Mouse (Mus musculus) testis, adult 2 months (tissue): ENCODE results near the gene Vwa5b1. TPM values are rescaled to one million over a fixed set of nuclear protein-coding genes. Genes with fewer than 3 reads are reported as not detected.
A peak's percentile ranks its signal among the peaks of the same experiment; 100 is the strongest.

ENCODE experiments used
- H3K27ac ChIP-seq: fragments of 200-500 bp; 2 replicates; pipeline ENCODE4 v1.5.1; 2012; ENCODE audit warnings: low read depth, low read length; ENCODE audit not compliant: control insufficient read depth, insufficient read depth
- H3K27me3 ChIP-seq: fragments of 200-500 bp; 2 replicates; pipeline ENCODE4 v1.6.1; 2012; ENCODE audit warnings: mild to moderate bottlenecking, low read length, moderate library complexity; ENCODE audit not compliant: control insufficient read depth, insufficient read depth
- H3K36me3 ChIP-seq: fragments of 200-500 bp; 2 replicates; pipeline ENCODE4 v1.6.1; 2012; ENCODE audit warnings: mild to moderate bottlenecking, low read length; ENCODE audit not compliant: control insufficient read depth, insufficient read depth
- H3K4me1 ChIP-seq: fragments of 200-500 bp; 2 replicates; pipeline ENCODE4 v1.6.1; 2012; ENCODE audit warnings: low read length; ENCODE audit not compliant: control insufficient read depth, insufficient read depth
- H3K4me3 ChIP-seq: fragments of 200-500 bp; 2 replicates; pipeline ENCODE4 v1.5.1; 2012; ENCODE audit warnings: low read depth, mild to moderate bottlenecking, low read length, moderate library complexity, mixed read lengths; ENCODE audit not compliant: control insufficient read depth
- CTCF ChIP-seq: fragments of 200-500 bp; IDR thresholded peaks from 2 replicates; pipeline ENCODE4 v1.5.1; 2012; ENCODE audit warnings: low read depth, mild to moderate bottlenecking, inconsistent platforms, low read length, moderate library complexity; ENCODE audit not compliant: control insufficient read depth, insufficient read depth, insufficient replicate concordance
- POLR2A ChIP-seq: fragments of 200-500 bp; IDR thresholded peaks from 2 replicates; pipeline ENCODE4 v1.6.1; 2012; ENCODE audit warnings: low read depth, mild to moderate bottlenecking, inconsistent platforms, low read length, moderate library complexity; ENCODE audit not compliant: control insufficient read depth
- polyA plus RNA-seq: library from polyadenylated mRNA; depleted of rRNA; stranded (reverse); fragments of >200 nt; gene quantifications from 2 replicates; pipeline ENCODE4 v1.2.3, GENCODE M21; 2012; rRNA removed

Gene Vwa5b1
- polyA plus RNA-seq: 24.8 and 30.2 TPM in 2 replicates

- Histone ChIP-seq H3K4me1 (no peaks in the 10 kb centered on the region), H3K4me3 (no peak within 1 kb of the TSS), H3K27me3 (no peaks in the 10 kb centered on the region), H3K27ac (no peak within 1 kb of the TSS), H3K36me3 (no peaks in the 10 kb centered on the region)
- TF ChIP-seq CTCF (no peak), POLR2A (no peak)
Measured at GRCm38 (mm10) chr4:138635428-138636145, at the start of gene Vwa5b1. Gene Vwa5b1, minus strand, starts transcription at chr4:138635884.

GRCm38 (mm10) chr4:138682760-138683159, 47.1 kb upstream of the Vwa5b1 start:
- H3K27me3 ChIP-seq: no peaks in the 10 kb centered on the region
- no peaks in the 10 kb centered on the region for H3K36me3 ChIP-seq
- no peaks in the 10 kb centered on the region; the same call in none of the 2 replicates for H3K4me1 ChIP-seq
- H3K27ac ChIP-seq: no peak overlapping the region
- no peak for TF ChIP-seq POLR2A
- TF ChIP-seq CTCF: no peak
- no peak overlapping the region for H3K4me3 ChIP-seq

- no peaks in the 10 kb centered on the region for H3K27me3 ChIP-seq
- no peaks in the 10 kb centered on the region; the same call in none of the 2 replicates for H3K4me1 ChIP-seq
- TF ChIP-seq CTCF: no peak
- no peak for TF ChIP-seq POLR2A
- no peak overlapping the region for H3K27ac ChIP-seq
- H3K4me3 ChIP-seq: no peak overlapping the region
- no peaks in the 10 kb centered on the region for H3K36me3 ChIP-seq
Measured at GRCm38 (mm10) chr4:138680124-138680523, 44.4 kb upstream of the Vwa5b1 start.

- peak overlapping the region; percentile 95 for H3K27ac ChIP-seq
- no peaks in the 10 kb centered on the region; the same call in none of the 2 replicates for H3K4me1 ChIP-seq
- TF ChIP-seq POLR2A: peak; percentile 76
- TF ChIP-seq CTCF: no peak
- H3K4me3 ChIP-seq: peak overlapping the region; percentile 89
- no peaks in the 10 kb centered on the region for H3K36me3 ChIP-seq
- H3K27me3 ChIP-seq: no peaks in the 10 kb centered on the region
Measured at GRCm38 (mm10) chr4:138677579-138677978, 41.9 kb upstream of the Vwa5b1 start.

GRCm38 (mm10) chr4:138676480-138676879, 40.8 kb upstream of the Vwa5b1 start:
- TF ChIP-seq CTCF (no peak), POLR2A (no peak)
- Histone ChIP-seq H3K4me3 (no peak overlapping the region), H3K4me1 (no peaks in the 10 kb centered on the region; the same call in none of the 2 replicates), H3K27me3 (no peaks in the 10 kb centered on the region), H3K27ac (no peak overlapping the region), H3K36me3 (no peaks in the 10 kb centered on the region)

- Histone ChIP-seq H3K27ac (no peak overlapping the region), H3K36me3 (no peaks in the 10 kb centered on the region), H3K4me3 (no peak overlapping the region), H3K4me1 (no peaks in the 10 kb centered on the region), H3K27me3 (no peaks in the 10 kb centered on the region)
- TF ChIP-seq POLR2A (no peak), CTCF (no peak)
Measured at GRCm38 (mm10) chr4:138672160-138672559, 36.5 kb upstream of the Vwa5b1 start.

GRCm38 (mm10) chr4:138670093-138670889, 34.6 kb upstream of the Vwa5b1 start:
- H3K4me1 ChIP-seq: no peaks in the 10 kb centered on the region
- H3K27me3 ChIP-seq: no peaks in the 10 kb centered on the region
- no peak for TF ChIP-seq CTCF
- TF ChIP-seq POLR2A: no peak
- no peak overlapping the region for H3K27ac ChIP-seq
- no peak overlapping the region for H3K4me3 ChIP-seq
- no peaks in the 10 kb centered on the region for H3K36me3 ChIP-seq
